Mouse (Mus musculus): ENCODE measurements around the gene Zhx3. TPM values are rescaled to one million over a fixed set of nuclear protein-coding genes. Genes with fewer than 3 reads are reported as not detected.

Gene Zhx3
- total RNA-seq (2023): 1 to 10 TPM; 4.6 to 6.1 TPM

GRCm38 (mm10) chr2:160872890-160873382 lies at the start of gene Zhx3:
Zhx3 (minus strand) TSS chr2:160872998.

GRCm38 (mm10) chr2:160912231-160912671 lies 39.5 kb upstream of the Zhx3 start, which contains the start of gene Emilin3:
Emilin3 (minus strand) TSS chr2:160912328.

GRCm38 (mm10) chr2:160880453-160881195 lies 7.8 kb upstream of the Zhx3 start, which contains the start of gene Lpin3:
Lpin3 (plus strand) TSS chr2:160880670.

GRCm38 (mm10) chr2:160731117-160731838 lies 141.5 kb downstream of the Zhx3 start, which contains the start of gene Plcg1:
Plcg1 (plus strand) TSS chr2:160731300.

Other genes starting within 250 kb of the Zhx3 start
- 100 to 1,000 TPM; 134 to 146 TPM for gene Top1, start 227.1 kb downstream of the Zhx3 start, total RNA-seq (2023)
- gene Plcg1, start 141.7 kb downstream of the Zhx3 start, total RNA-seq (2023): 10 to 100 TPM; 43.5 to 47.6 TPM
- not detected for gene Lpin3, start 7.7 kb upstream of the Zhx3 start, total RNA-seq (2023)
- not detected for gene Emilin3, start 39.3 kb upstream of the Zhx3 start, total RNA-seq (2023)
- 100 to 1,000 TPM; 113 to 127 TPM for gene Chd6, start 236.1 kb upstream of the Zhx3 start, total RNA-seq (2023)